Mouse (Mus musculus) ovary, postnatal 10 days (tissue): ENCODE results near the gene Zfp82.
"Not testable (repeated sequence)": the region's sequence is repeated elsewhere in the genome, so short reads cannot be mapped to it uniquely, and the experiment has no call there.

Experiments
- DNase-seq: peaks from one replicate; pipeline ENCODE4 v3.0.0; 2022; ENCODE audit warnings: low spot score

Zfp82 gene

DNA sequence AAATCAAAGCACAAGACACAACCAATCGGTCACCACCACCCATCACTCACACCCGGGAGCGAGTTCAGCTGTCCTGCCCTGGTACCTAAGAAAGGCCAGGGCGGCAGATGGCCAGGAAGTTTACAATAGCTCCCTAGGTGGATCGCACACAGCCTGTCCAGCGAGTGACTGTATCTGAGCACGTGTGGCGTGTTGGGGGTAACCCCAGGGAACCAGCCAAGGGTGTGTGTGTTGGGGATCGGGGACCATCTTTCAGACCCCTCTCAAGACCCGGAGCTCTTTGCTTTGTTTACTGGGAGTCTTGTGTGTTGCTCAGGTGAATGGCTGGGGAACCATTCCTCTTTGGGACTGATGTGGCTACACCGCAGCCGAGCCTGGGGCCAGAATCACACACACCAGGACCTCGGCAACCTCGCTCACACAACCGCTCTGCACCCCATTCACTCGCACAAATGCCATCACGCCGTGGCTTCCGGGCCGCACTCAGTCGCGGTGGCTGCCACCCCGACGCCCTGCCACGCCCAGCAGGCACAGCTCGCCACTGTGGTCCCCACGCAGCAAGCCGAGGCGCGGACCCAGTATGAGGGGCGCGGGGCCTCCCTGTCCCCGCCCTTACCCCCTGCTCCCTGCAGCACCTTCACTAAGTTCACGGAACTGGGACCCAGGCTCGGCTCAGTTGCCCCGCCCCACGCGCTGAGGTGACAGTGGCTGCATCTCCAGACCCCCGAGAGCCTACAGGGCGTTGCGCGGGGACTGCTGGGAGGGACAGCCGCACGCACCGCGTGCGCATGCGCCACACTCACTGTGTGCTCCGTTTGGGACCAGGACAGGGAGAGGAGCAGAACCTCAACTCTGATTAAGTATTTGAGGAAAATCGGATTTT, at the start of gene Zfp82:
Gene Zfp82 (minus strand): TSS at position 755 of the 883 bp plus-strand sequence.
- DNase-seq = peak; percentile 62

DNA sequence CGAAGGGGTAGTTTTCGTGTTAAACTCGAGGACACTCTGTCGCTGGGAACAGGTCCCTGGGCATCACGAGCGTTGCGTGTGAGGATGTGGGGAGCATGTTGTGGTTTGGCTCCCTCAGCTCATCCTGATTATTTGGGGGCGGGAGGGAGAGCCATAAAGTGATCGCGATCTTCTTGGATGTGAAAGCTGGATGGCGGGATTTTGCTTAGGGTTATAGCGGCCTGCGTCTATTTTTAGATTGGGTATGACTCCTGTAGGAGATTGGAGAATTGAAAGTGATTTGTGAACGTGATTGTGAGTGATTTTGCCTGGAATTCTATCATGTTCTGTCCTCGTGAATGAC, 49.5 kb upstream of the Zfp82 start:
- DNase-seq = no peak

DNA sequence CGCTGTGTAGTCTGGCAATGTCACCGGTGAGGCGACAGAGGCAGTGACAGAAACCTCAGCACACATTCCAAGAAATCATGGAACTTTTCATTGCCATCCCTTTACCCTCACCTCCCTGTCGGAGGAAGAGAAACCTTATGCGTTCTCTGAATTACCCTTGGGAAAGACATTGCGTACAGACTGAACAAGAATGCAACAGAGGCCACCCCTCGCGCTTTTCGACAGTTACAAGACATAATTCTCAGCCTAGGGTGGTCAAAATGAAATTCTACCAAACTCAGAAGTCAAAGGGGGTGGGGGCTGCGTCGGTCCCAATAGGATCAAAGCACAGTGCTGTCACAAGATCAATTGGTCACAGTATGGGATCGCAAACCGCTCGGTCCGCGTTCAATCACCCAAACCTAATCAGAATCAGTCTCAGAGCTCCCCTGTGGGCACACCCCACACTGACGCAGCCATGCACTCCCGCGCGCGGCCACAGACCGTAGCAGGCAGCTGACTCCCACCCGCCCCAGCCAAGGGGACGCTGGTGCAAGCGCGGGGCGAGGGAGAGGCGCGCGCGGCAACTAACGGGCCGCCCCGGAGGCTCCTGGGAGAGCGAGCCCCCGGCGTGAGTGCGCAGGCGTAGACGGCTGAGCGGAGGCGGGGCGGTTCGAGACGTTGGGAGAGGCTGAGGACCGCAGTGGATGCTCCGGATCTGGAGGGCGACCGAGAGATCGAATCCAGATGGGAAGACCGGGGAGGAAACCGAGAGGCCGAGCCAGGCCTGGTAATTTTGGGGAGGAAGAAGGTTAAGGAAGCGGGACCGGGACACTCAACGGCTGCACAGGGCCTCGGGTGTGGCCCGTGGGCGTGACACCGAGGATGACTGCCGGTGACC, 48.8 kb upstream of the Zfp82 start, which contains the start of gene Zfp382:
Gene Zfp382 (plus strand): TSS at position 635 of the 880 bp plus-strand sequence.
- peak; percentile 83 for DNase-seq

DNA sequence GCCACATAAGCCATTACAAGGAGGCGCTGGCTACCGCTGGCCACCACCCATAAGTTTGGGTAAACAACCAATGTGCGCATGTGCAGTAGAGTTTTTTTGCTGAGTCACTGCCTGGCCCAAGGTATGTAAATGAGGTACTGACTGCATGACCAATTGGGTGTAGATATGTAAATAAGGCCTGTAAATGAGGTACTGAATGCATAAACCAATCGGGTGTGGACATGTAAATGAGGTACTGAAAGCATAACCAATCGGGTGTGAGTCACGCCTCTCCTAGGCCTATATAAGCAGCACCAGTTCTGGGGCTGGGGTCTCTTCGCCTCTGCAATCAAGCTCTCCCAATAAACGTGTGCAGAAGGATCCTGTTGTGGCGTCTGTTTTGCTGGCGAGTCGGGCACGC, 45.2 kb upstream of the Zfp82 start:
- DNase-seq = not testable (repeated sequence)

DNA sequence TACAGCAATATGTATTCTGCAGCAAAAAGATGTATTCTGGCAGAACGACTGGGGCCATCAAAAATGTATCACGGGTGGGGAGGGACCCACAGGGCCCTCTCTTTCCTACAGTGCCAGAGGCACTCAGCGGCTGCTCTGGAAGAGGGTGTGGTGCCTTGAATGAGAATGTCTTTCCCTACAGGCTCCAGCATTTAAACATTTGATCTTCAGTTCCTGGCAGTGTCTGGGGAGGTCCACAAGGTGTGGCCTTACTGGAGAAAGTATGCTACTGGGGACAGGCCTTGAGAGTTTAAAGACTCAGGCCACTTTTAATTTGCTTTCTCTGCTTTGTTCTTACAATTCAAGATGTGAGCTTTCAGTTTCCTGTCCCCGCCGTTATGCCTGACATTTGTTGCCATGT, 43.4 kb upstream of the Zfp82 start:
- DNase-seq = no peak

DNA sequence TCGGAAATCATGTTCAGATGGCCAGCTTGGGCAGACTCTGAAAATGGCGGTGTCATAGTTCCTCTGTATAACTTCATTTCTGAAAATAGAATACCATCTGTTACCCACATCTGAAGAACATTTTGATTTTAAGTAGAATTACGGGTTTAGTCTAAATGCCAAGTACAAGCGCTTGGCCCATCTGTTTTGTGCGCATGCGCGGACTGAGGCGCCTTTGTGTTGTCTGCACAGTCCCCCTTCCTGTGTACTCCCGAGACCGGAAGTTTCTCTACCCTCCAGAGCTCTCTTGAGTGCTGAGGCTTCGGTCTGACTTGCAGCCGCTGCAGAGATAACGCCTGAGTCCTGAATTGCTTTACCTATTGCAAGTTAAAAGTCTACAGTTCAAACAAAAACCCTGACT, 26.6 kb upstream of the Zfp82 start:
- no peak for DNase-seq

DNA sequence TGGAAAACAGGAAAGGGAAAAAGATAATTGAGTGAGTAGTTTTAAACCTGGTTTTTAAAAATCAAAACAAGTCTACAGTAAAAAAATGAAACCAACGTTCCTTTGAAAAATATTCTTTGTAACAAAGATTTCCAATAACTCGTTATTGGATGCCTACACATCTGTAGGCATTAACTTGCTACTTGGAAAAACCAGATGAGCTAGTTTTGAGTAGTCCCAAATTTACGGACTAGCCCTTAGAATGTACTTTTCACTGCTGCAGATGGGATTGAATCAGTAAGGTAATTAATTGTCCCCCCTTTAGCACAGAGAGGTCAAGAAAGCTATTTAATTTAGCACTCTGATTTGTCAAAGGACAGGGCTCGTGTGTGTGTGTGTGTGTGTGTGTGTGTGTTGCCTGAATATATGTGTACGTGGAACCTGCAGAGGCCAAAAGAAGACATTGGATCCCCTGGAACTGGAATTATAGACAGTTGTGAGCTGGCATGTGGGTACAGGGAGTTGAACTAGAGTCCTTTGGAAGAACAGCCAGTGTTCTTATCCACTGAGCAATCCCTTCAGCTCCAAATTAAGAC, 22.9 kb upstream of the Zfp82 start:
- DNase-seq = no peak

DNA sequence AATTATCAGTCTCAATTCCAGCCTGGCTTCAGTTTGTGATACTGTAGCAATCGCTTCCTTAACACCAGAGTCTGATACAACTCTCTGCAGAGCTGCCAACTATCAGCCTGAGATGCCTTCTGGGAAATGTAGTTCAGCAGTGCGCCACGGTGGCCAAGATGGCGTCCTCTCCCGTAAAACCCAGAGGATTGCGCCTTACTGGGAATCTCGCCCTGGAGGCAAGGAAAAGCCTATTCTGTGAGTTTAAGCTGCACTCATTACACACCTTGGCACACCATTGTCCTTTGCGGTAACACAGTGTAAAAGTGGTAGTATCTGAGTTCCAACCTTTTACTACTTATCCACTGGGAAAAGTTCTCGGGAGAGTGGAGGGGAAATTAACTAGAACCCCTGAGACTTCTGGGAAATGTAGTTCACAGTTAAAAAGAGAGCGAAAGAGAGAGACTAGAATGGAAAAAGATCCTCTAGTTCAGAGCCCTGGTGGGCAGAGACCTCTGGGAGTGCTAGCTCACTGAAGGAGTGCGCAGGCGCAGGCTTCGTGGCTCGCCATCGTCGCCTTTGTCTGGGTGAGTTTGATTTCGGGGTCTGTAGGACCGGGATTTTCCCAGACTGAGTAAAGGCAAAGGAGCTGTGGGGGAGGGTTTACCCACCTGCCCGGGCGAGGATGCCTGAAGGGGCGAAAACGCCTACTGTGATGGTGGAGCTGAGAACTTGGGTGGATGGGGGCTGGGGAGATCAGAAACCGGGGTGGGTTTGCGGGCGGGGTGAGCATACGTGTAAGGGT, 22.1 kb upstream of the Zfp82 start, which contains the start of gene Zfp260:
Gene Zfp260 (plus strand): TSS at position 132 of the 784 bp plus-strand sequence.
- DNase-seq = peak; percentile 92

DNA sequence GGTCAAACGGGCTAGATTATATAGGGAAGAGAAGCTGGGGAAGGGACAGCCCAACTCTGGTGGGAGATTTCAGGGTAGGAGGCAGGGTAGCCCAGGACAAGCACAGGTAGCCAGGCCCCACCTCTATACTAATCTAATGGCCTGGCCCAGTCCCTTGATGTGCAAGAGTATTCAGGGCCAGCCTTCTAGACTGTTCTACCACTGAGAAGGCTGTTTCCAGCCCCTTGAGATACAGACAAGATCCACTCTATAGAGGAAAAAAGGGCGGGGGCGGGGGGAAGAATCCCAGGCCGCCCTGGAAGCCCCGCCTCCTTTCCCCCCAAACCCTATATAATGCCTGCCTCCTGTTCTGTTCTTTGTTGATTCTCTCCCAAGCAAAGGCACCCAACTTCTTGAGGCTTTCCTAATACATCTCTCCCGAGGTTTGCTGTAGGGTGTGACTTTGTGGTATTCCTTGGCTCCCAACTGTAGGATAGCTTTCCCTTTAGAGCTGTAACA, 21.3 kb upstream of the Zfp82 start:
- no peak for DNase-seq

DNA sequence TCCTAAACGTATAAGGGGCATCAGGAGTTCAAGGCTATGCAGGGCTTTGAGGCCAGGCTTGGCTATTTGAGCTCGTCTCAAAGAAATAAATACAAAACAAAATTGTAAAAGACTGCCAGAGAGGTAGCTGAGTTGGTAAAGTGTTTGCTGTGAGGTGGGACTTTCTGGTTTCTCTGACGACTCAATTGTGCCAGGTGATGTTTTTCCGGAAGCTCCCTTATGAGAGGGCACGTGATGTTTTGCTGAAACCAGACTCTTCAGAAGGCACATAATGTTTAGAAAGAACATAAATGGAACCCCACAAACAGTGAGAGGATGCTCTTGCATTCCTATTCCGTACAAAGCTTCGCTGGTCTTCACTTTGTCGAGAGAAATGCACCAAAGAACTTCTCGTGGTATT, 20.0 kb upstream of the Zfp82 start:
- DNase-seq = no peak

DNA sequence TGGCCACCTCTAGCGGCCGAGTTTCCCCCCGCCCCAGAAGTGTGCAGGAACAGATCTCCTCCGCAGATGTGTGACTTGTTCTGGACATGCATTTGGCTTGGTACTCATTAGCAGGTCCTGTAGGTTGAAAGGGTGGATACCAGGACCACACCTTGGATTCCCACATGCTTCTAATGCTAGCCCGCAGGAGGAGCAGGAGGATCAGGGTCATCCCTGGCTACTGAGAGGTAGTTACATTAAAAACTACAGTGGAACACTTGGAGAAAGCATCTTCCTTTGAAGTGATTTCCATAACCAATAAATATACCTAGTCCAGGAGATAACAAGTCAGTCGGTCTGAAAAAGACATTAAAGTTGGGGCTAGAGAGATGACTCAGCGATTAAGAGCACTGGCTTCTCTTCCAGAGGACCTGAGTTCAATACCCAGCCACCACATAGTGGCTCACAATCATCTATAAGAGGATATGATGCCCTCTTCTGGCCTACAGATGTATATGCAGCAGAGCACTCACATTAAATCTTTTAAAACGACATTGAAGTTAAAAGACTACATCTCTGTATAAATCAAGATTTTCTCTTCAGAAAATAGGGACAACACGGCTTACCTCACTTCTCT, 18.4 kb upstream of the Zfp82 start:
- DNase-seq = no peak

DNA sequence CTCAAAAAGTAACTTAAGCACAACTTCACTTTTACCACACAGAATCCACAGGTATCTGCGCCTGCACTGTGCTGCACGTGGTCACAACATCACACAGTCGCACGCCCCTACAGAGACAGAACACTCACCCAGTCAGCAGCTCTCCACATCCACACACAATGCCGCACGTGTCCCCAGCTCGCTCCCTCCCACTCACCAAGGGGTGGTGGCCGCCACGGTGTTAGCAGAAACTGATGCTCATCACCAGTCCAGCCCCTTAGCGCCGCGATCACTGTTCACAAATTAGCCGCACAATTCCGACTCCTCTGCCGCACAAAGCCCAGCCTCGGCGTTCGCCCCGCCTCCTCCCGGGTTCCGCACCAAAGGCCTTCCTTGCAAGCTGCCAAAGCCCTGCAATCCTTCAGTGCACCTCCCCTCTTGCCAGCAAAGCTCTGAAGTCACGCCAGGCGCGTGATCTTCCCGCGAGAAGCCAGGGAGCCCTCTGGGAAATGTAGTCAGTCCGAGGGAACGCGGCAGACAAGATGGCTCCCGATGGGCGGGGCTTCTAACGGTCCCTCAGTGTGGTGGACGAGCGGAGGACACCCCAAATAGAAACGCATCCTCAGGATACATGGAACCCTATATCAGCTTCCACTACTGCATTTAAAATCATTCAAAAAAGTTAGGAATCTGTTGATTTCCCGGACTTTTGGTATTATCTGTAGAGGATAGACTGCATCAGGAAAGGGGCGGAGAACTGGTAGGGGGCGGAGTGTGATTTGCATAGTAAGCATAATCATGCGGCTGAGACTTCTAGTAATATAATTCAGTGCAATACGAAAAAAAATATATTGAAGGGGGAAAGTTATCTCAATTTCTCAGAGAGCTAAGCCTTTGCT, 17.6 kb upstream of the Zfp82 start, which contains the start of the genes Gm26920 and Zfp566:
Gene Gm26920 (minus strand): TSS at position 319 of the 878 bp plus-strand sequence.
Gene Zfp566 (minus strand): TSS at position 436 of the 878 bp plus-strand sequence.
- DNase-seq = peak; percentile 85

DNA sequence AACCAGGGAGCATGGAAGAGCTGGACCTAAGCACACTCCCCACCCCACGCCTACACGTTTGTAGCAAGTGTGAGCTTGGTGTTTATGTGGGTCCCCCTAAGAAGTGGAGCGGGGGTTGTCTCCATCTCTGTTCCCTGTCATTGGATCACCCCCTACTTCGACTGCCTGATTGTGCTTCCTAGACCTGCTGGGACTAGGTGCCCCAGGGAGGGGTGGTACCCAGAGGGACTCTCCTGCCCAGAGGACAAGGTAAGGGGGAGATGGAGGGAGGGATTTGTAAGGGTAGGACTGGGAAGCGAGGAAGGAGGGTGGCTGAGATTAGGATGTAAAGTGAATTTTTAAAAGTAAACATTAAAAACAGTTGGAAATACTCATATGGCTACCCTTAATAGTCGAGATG, 16.7 kb upstream of the Zfp82 start:
- DNase-seq = no peak

DNA sequence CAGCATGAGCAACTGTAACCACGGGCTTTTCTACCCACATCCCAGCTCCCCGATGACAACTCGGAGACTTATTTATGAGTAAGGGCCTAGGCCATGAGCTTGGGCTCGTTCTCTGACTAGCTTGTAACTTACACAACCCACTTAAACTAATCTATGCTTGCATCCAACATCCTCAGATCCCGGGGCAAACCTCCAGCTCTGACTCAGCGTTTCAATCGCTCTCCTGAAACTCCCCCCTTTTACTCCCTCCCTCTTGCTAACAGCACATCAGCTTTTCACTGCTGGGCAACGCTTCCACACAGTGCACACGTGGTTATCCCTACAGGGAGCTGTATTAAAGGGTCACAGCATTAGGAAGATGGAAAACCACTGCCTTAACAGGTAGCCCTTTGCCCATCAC, 13.8 kb upstream of the Zfp82 start:
- DNase-seq = no peak

DNA sequence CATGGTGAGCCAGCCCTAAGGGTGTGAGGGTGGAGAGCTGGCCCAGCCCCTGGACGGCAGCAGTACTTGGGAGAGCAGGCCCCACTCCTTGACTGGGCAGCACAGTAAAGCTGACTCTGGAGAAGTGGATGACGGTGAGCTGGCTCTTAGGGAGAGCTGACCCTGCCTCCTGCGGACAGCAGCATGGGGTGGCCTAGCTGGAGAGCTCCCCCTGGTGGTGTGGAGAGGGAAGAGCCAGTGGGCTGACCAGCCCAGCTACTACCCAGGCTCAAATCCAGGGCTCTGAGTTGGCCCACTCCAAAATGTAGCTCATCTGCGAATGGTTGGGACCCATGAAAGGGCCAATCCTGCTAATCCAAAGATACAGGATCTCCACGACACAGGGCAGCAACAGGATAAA, 8.1 kb downstream of the Zfp82 start:
- no peak for DNase-seq

DNA sequence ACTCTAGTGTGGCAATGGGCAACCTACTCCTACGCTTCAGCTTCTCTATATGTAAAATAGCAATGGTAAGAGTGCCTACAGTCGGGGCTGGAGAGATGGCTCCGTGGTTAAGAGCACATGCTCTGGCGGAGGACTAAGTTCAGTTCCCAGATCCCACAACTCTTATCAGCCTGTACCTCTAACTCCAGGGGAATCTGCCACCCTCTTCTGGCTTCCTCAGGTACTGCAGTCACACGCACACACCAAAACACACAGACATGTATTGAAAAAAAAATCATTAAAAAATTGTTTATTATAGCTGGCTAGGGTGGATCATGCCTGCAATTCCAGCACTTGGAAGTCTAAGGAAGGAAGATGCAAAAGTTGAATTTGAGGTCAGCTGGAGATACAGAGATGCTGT, 10.2 kb downstream of the Zfp82 start:
- DNase-seq = no peak

DNA sequence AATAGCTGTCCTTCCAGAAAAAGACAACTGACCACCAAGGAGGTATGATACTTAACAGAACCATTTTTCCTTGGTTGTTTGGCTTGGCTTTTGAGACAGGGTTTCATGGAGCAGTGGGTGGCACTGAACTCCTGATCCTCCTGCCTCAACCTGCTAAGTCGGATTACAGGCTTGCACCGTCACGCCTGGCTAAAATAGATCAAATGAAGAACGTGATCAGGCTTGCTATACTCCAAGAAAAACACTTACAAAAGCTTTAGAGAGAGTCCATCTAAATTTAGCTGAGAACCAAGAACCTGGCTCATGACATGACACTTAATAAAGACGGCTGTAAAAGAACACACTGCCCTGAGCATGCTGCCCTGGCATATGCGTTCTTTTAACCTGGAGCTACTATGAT, 12.4 kb downstream of the Zfp82 start:
- no peak for DNase-seq

DNA sequence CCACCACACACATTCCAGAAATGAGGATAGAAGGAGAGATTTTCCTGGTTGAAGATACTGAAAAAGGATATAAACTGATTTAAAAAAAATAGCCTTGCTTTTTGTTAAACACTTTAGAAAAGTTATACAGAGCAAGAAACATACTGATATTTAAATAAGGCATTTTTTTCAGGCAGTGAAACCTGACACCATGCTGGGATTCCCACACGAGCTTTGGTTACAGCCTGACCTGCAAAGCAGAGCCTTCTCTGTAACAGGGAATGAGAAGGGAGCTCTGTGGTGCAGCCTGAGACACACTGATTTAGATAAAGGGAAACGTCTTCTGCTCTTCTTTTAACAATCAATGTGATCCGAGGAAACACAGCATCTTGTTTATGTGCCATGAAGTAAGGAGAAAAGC, 19.1 kb downstream of the Zfp82 start:
- DNase-seq = no peak

DNA sequence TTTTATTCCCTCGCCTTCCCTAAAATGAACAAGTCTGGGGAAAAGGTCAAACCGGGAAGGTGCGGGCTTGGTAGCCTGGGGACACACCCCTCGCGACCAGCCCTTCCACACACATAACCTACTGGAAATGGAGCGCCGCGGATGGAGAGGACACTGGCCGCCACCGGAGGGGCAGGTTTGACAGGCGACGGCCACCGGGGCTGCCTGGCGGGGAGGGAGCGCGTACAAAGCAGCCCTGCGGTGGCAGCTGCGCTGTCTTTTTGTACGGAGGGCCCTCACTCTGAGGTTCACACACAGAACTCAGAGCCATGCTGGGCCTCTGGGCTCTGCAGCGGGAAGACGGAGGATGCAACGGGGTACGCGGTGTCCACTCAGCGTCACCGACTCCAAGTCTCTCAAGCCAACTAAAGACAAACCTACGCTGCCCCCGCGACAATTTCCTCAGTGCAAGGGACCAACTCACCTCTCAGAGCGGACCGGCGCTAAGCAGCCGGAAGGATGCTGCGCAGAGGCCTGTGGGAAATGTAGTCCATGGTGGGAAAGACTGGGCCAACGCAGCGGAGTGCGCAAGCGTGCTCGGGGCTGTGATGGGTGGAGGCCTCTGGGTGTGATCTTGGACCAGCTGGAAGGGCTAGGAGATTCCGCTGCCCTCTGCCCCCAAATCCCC, 21.7 kb downstream of the Zfp82 start, which contains the start of gene Zfp14:
Gene Zfp14 (minus strand): TSS at position 499 of the 667 bp plus-strand sequence.
- peak; percentile 65 for DNase-seq
